Mouse (Mus musculus) lung, postnatal 14 days (tissue): ENCODE results near the gene Hes5.

Source experiments
- DNase-seq: peaks from one replicate; pipeline ENCODE4 v3.0.0; 2021

Gene Hes5

GRCm38 (mm10) chr4:154960690-154961225 lies at the start of gene Hes5:
Hes5 (plus strand) TSS chr4:154960923.
- no peak for DNase-seq

GRCm38 (mm10) chr4:154911644-154912043 lies 49.1 kb upstream of the Hes5 start:
- DNase-seq = no peak

DNA sequence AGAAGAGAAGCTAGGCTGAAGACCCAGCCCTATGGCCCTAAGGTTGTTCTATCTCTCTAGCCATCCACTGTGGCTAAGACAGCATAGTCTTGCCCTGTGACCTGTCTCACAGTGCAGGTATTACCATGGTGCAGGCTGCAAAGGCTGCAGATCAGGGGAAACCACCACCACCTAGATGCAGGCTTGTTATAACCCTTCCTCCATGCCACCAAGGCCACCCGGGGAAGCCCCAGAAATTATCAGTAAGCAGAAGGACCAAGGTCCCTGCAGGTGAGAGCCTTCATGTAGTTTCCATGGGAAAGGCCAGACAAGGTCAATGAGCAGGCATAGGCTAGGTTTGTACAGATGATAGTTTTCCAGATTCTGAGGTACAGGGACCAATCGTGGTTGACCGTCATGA lies 46.9 kb upstream of the Hes5 start:
- no peak for DNase-seq

- no peak for DNase-seq
Observed at GRCm38 (mm10) chr4:154914252-154914651, 46.5 kb upstream of the Hes5 start.

- no peak for DNase-seq
Observed at GRCm38 (mm10) chr4:154914707-154915106, 46.0 kb upstream of the Hes5 start.

DNA sequence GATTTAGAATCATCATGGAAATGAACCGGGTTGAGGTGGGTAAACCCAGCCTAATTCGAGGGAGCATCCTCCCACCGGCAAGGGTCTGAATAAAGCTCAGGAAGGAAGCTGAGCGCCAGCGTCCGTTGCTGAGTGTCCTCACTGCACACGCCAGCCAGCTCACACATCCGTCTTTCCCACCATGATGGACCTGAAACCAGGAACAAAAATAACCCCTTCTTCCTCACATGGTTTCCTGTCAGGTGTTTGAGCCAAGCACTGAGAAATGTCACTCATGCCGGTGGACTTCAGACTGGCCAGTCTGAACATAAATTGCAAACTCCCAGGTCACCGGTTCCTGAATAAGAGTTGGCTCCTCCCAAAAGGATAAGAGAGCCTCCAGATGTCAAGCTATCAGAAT lies 45.4 kb upstream of the Hes5 start:
- no peak for DNase-seq

- DNase-seq = no peak
Observed at GRCm38 (mm10) chr4:154916662-154917061, 44.1 kb upstream of the Hes5 start.

DNA sequence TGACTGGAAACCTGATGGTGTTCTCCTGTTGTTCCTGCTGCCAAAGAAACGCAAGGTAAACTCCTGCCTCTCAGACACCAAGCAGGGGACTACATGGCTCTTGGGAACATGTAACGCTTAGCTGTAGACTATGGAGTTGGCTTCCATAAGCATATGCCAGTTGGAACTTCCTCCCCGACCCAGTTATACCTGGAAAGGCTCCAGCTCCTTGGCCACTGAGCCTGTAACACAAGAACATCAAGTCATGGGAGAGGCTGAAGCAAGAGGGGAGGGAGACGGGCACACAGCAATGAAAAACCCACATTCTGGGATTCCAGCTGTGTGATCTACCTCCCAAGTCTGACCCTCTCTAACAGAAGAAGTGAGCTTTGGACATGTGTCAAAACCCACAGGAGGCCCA lies 38.4 kb upstream of the Hes5 start:
- DNase-seq = no peak

GRCm38 (mm10) chr4:154922931-154923330 lies 37.8 kb upstream of the Hes5 start:
- no peak for DNase-seq

DNA sequence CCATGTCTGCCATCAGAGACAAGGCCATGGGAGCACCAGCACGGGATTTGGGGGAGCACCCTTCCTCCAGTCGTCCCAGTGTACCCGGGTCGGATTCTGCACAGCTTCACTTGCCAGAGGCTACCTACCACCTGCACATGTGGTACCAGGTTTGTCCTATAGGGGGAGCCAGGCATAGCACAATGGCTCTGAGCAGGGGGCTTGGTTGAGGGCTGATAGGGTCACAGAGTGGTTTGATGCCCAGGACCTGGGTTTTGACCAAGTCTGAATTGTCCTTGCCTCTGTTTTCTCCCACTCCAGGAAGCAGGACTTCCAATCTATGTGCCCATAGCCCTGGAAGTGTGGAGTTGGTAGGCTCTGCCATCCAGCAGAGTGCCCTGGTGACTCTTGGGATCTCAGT lies 35.3 kb upstream of the Hes5 start:
- DNase-seq = peak; percentile 51

- no peak for DNase-seq
Observed at GRCm38 (mm10) chr4:154926969-154927898, 33.5 kb upstream of the Hes5 start.

DNA sequence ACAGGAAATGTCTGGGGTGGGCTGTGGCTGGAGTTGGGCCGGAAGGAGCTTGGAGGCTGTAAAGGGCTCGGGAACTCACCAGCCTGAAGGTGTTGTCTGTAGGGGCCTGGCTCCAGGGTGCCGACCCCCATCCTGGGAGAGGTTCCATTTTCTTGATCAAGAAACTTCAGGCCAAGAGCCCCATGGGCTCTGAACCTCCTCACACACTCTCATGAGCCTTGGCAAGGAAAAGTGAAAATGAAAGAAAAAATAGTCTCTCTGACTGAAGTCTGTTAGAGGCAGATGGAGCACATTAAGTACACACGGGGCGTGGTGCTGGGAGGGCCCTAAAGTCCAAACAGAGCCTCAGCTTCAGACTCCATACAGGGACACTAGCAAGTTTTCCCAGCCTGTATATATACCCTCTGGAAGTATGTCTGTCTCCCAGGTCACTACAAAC lies 32.8 kb upstream of the Hes5 start:
- DNase-seq = peak; percentile 54

- DNase-seq = no peak
Observed at GRCm38 (mm10) chr4:154928395-154929087, 32.2 kb upstream of the Hes5 start, which contains the start of gene Tnfrsf14. Tnfrsf14 (minus strand) TSS chr4:154928563.

DNA sequence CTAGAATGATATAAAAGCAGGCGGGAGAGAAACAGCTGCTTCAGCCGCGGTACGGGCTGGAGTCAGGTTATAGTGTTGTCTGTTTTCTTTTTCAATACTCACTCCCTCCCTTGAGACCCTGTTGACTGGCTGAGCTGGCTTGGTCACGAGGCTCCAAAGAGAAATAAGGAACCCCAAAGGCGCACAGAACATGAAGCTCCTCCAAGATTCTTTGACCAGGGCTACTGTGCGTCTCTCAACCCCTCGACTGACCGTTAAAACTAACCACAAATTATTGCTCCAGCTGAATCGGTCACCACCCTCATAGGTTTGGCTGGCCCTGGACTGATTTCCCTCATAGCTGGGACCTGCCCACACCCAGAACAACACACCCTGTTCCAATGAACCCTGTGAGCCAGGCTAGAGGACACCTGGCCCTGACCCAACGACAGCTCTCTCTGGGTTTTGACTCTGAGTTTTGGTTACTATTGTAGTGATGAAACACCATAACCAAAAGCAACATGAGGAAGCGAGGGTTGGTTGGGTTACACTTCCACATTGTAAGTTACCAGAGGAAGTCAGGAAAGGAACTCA lies 31.5 kb upstream of the Hes5 start:
- no peak for DNase-seq

DNA sequence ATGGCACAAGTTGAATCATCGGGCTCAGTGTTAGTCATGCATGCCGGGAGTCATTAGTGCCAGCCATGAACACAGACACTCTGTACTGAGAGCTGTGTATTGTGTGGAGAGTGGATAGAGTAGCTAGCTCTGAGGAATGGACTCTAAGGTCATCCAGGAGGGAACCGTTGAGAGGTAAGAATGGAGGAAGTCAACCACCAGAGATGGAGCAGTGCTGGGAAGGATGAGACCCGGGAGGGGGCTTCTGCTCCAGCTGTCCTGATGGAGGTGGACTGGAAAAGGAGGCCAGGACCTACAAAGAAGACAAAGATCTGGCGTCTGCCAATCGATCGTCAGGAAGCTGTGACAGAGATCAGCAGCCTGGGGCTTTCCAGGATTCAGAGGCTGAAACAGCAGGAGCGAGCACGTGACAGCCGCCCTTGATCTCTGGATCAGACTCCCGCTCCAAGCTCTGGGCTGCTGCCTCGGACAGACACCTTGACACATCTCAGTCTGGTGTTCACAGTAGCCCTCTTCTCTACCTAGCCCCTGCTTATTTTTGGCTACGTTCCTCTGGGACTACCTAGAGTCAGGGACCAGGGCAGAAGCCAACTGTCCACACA lies 27.3 kb upstream of the Hes5 start:
- no peak for DNase-seq

DNA sequence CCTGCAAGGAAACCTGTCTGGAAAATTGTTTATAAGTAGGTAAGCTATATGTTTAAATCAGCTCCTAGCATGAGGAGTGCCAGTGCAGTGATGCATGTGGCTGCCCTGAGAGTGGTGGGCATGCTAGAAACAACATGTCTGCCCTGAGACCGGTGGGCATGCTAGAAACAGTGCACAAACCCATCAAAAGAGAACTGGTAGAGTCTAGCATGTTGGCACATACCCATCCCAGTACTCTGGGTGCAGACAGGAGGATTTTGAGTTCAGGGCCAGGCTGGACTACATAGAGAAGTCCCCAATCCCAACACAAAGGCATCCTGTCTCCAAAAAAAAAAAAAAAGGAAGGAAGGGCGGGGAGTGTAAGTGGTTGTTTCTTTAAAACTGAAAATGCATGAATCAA lies 25.9 kb upstream of the Hes5 start:
- DNase-seq = no peak

GRCm38 (mm10) chr4:154935788-154936187 lies 24.9 kb upstream of the Hes5 start:
- no peak for DNase-seq

GRCm38 (mm10) chr4:154936542-154937255 lies 24.0 kb upstream of the Hes5 start:
- DNase-seq = no peak

DNA sequence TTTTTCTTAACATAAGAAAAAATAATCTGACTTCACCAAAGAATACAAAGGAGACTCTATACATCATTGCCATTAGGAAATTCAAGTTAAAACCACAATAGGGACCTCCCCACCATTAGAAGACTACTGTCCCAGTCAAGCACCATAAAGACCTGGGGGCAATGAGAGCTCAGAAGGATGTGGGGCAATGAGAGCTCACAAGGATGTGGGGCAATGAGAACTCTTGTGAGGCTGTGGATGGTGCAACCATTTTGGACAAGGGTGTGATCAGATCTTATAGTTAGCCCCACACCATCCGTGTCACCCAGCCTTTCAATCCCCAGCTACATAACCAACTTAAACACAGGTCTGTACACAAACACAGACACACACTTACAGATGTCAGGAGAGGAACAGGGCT lies 23.0 kb upstream of the Hes5 start:
- DNase-seq = no peak

DNA sequence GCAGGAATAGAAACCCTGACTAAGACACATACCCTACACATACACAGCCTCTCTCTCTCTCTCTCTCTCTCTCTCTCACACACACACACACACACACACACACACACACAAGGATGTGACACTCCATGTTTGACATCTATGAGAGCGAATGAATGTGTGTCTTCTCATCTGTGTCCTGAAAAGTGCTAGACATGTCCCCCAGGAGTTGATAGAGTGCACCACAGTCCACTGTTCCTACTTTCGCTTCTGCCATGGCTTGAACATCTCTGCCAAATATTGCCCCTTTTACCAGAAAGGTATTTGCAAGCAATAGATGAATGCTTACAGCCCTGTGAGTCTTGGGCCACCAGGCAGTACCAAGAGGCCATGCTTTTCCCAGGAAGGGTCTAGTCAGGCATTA lies 20.6 kb upstream of the Hes5 start:
- DNase-seq = no peak

- no peak for DNase-seq
Observed at GRCm38 (mm10) chr4:154941831-154942230, 18.9 kb upstream of the Hes5 start.

DNA sequence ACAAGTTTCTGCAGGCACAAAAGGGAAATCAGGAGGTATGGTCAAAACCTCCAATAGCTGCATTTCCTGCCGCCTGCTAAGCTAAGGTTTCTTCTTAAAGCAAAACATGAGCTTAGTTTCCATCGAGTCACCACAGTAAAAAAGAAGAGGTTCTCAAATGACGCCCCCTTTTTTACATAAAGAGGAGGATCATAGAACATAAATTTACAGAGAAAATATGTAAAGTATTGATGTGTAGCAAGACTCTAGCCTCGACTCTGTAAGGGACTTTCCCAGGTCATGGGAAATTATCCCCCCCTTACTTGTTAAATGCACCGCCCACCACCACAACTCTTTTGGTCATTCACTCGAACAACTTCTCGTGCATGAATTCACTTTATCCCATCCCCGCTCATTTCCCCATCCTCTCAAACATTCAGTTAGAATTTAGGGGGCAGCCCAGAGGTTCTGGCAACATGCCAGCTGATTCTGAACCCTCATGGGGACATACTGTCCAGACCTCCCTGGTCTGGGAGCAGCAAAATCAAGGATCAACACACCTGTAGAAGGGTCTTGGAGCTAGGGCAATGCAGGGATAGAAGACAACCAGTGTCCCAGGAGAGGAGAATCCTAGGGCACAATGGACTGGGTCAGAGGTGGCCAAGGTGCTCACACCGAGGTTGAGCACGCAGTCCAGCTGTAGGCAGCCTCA lies 17.9 kb upstream of the Hes5 start:
- DNase-seq = no peak
